Mouse (Mus musculus) kidney, embryonic 14.5 days (tissue): ENCODE results near the gene Fcho2. TPM values are rescaled to one million over a fixed set of nuclear protein-coding genes. Genes with fewer than 3 reads are reported as not detected.

Experiments
- ATAC-seq: fragments of 200-750 bp; cut with Nextera tagmentation; 2 replicates; pipeline ENCODE4 v1.8.0; 2017; ENCODE audit warnings: moderate number of reproducible peaks, mild to moderate bottlenecking, moderate TSS enrichment, moderate library complexity; ENCODE audit not compliant: low FRiP score, low TSS enrichment
- H3K27ac ChIP-seq: fragments of 300-500 bp; sonication (generic); 2 replicates; pipeline ENCODE4 v1.5.1; 2014; ENCODE audit warnings: low read depth, mild to moderate bottlenecking, low read length, moderate library complexity, mixed read lengths
- H3K27me3 ChIP-seq: fragments of 300-500 bp; sonication (generic); 2 replicates; pipeline ENCODE4 v1.6.1; 2014; ENCODE audit warnings: mild to moderate bottlenecking, low read length; ENCODE audit not compliant: control insufficient read depth, insufficient read depth
- H3K36me3 ChIP-seq: fragments of 300-500 bp; sonication (generic); 2 replicates; pipeline ENCODE4 v1.6.1; 2014; ENCODE audit warnings: low read length, mixed read lengths; ENCODE audit not compliant: control insufficient read depth, insufficient read depth
- H3K4me1 ChIP-seq: fragments of 300-500 bp; sonication (generic); 2 replicates; pipeline ENCODE4 v1.6.1; 2014; ENCODE audit warnings: low read length, mixed read lengths; ENCODE audit not compliant: control insufficient read depth, insufficient read depth
- H3K4me2 ChIP-seq: fragments of 300-500 bp; sonication (generic); replicated peaks from 2 replicates; pipeline ENCODE4 v1.6.1; 2014; ENCODE audit warnings: low read depth, mild to moderate bottlenecking, low read length
- H3K4me3 ChIP-seq: fragments of 300-500 bp; sonication (generic); 2 replicates; pipeline ENCODE4 v1.5.1; 2014; ENCODE audit warnings: mild to moderate bottlenecking, low read length
- H3K9ac ChIP-seq: fragments of 300-500 bp; sonication (generic); 2 replicates; pipeline ENCODE4 v1.6.1; 2014; ENCODE audit warnings: low read depth, mild to moderate bottlenecking, low read length, moderate library complexity
- H3K9me3 ChIP-seq: fragments of 300-500 bp; sonication (generic); 2 replicates; pipeline ENCODE4 v1.6.1; 2016; ENCODE audit warnings: low read length; ENCODE audit not compliant: control insufficient read depth
- WGBS: fragments of 180-500 bp; shearing (Covaris S2); extraction: QIAGEN DNeasy Blood & Tissue Kit; methylation state at CpG from one replicate; pipeline ENCODE4 v1.1.7; 2014; 5-methylcytosine and 5-hydroxymethylcytosine counted together
- polyA plus RNA-seq: library from polyadenylated mRNA; unstranded; fragments of >200 nt; fragmentation: Nextera tagmentation; extraction: Ambion mirVana; gene quantifications from 2 replicates; pipeline ENCODE4 v1.2.1, GENCODE M21; 2014

The Fcho2 gene
- polyA plus RNA-seq: 32.4 and 48.4 TPM in 2 replicates

- ATAC-seq: peak; percentile 98
- Histone ChIP-seq H3K9me3 (no peaks in the 10 kb centered on the region), H3K4me2 (peak within 1 kb of the TSS; percentile 49), H3K27ac (peak within 1 kb of the TSS; percentile 98), H3K4me3 (peak within 1 kb of the TSS; percentile 74), H3K9ac (peak within 1 kb of the TSS; percentile 99), H3K27me3 (no peaks in the 10 kb centered on the region), H3K36me3 (no peaks in the 10 kb centered on the region), H3K4me1 (peaks cover 11% of the 10 kb centered on the region; the same call in 1 of the 2 replicates)
- under 1% methylated on average over 61 of the region's 61 CpGs for WGBS
Observed at GRCm38 (mm10) chr13:98815147-98815785, at the start of gene Fcho2. Fcho2 (minus strand) TSS chr13:98815449.

DNA sequence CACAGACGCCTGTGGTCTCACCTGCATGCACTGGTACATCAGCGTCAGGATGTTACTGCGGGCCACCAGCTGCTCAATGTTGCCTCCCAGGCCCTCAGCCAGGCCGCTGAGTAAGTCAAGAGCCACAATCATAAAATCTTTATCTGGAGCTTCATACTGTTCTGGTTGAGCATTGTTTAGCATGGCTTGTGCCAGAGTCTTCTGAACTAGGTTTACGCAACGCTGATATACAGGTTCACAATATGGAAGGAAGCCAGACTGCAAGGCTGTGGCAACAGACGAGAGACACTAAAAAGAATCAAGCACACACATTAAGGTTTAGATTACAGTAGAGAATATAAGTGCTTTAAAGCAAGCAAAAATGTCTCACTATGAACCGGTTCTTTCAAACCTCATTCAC, 40.0 kb upstream of the Fcho2 start:
- H3K9me3 ChIP-seq: no peaks in the 10 kb centered on the region
- no peak overlapping the region for H3K9ac ChIP-seq
- ATAC-seq: no peak
- no peaks in the 10 kb centered on the region for H3K4me1 ChIP-seq
- no peak overlapping the region for H3K4me3 ChIP-seq
- WGBS: 93% methylated on average over 8 of the region's 8 CpGs
- H3K36me3 ChIP-seq: peaks cover 86% of the 10 kb centered on the region
- no peak overlapping the region for H3K4me2 ChIP-seq
- no peaks in the 10 kb centered on the region for H3K27me3 ChIP-seq
- H3K27ac ChIP-seq: no peak overlapping the region

DNA sequence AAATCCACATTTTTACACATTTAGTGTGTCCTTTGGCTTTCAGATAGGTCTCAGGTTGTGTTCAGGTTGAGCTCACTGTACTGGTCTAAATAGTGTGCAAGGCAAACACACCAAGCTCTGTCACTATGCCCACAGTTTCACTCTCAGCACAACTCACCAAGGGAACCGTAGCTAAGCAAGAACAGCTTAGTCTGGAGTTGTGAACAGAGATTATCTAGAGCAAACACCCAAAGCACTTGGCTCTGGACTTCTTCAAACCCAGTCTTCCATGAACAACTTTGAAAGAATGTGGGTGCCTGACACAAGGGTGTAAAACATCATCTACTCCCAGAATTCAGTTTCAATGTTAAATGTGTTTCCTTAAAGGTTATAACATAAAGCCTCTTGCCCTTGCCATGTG, 30.5 kb upstream of the Fcho2 start:
- H3K27me3 ChIP-seq: no peaks in the 10 kb centered on the region
- H3K9ac ChIP-seq: no peak overlapping the region
- H3K27ac ChIP-seq: no peak overlapping the region
- no peak for ATAC-seq
- H3K9me3 ChIP-seq: no peaks in the 10 kb centered on the region
- 100% methylated on average over 1 of the region's 1 CpGs for WGBS
- H3K4me1 ChIP-seq: no peaks in the 10 kb centered on the region
- peaks cover 72% of the 10 kb centered on the region for H3K36me3 ChIP-seq
- H3K4me2 ChIP-seq: no peak overlapping the region
- no peak overlapping the region for H3K4me3 ChIP-seq

- 91% methylated on average over 6 of the region's 6 CpGs for WGBS
Observed at GRCm38 (mm10) chr13:98836423-98837088, 21.3 kb upstream of the Fcho2 start.

GRCm38 (mm10) chr13:98835740-98836139, 20.5 kb upstream of the Fcho2 start:
- H3K4me3 ChIP-seq: no peak overlapping the region
- no peaks in the 10 kb centered on the region for H3K4me1 ChIP-seq
- no peaks in the 10 kb centered on the region for H3K27me3 ChIP-seq
- no peak overlapping the region for H3K9ac ChIP-seq
- H3K9me3 ChIP-seq: no peaks in the 10 kb centered on the region
- H3K27ac ChIP-seq: no peak overlapping the region
- no peak overlapping the region for H3K4me2 ChIP-seq
- H3K36me3 ChIP-seq: peaks cover 18% of the 10 kb centered on the region
- no peak for ATAC-seq
- 88% methylated on average over 5 of the region's 5 CpGs for WGBS

More at GRCm38 (mm10) chr13:98836423-98837088, 21.3 kb upstream of the Fcho2 start:
- Histone ChIP-seq H3K9me3 (no peaks in the 10 kb centered on the region), H3K27me3 (no peaks in the 10 kb centered on the region), H3K4me2 (no peak overlapping the region), H3K4me1 (no peaks in the 10 kb centered on the region), H3K36me3 (peaks cover 25% of the 10 kb centered on the region), H3K9ac (no peak overlapping the region), H3K4me3 (no peak overlapping the region), H3K27ac (no peak overlapping the region)
- ATAC-seq: no peak

DNA sequence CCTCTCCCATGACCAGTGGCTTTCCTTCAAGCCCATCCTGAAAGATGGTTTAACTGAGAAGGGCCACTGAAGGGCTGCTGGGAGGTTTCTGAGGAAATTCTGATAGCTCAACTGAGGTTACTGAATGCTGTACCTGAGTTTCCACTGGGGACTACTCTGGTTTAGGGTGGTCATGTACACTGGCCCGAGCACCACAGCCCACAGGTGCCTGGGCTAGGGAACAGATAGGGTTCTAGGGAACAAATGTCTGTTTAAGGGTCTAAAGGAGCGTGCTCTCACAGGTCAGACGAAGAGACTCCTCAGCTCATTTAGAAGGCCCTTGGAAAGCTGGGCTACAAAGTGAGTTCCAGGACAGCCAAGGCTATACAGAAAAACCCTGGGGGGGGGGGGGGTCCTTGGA, 19.5 kb upstream of the Fcho2 start:
- Histone ChIP-seq H3K9ac (no peak overlapping the region), H3K4me1 (no peaks in the 10 kb centered on the region), H3K27me3 (no peaks in the 10 kb centered on the region), H3K27ac (no peak overlapping the region), H3K4me3 (no peak overlapping the region), H3K4me2 (no peak overlapping the region), H3K9me3 (no peaks in the 10 kb centered on the region), H3K36me3 (peaks cover 9% of the 10 kb centered on the region)
- WGBS: 84% methylated on average over 3 of the region's 3 CpGs
- peak; percentile 24; the same call in 1 of the 2 replicates for ATAC-seq

GRCm38 (mm10) chr13:98834199-98834598, 18.9 kb upstream of the Fcho2 start:
- H3K9me3 ChIP-seq: no peaks in the 10 kb centered on the region
- H3K27me3 ChIP-seq: no peaks in the 10 kb centered on the region
- peaks cover 5% of the 10 kb centered on the region; the same call in 1 of the 2 replicates for H3K36me3 ChIP-seq
- H3K4me2 ChIP-seq: no peak overlapping the region
- WGBS: 33% methylated on average over 1 of the region's 1 CpGs
- no peak for ATAC-seq
- H3K9ac ChIP-seq: no peak overlapping the region
- H3K4me3 ChIP-seq: no peak overlapping the region
- H3K4me1 ChIP-seq: no peaks in the 10 kb centered on the region
- H3K27ac ChIP-seq: no peak overlapping the region

- H3K4me2 ChIP-seq: no peak overlapping the region
- no peak overlapping the region for H3K27ac ChIP-seq
- H3K4me3 ChIP-seq: no peak overlapping the region
- ATAC-seq: no peak
- H3K27me3 ChIP-seq: no peaks in the 10 kb centered on the region
- H3K9ac ChIP-seq: no peak overlapping the region
- H3K36me3 ChIP-seq: no peaks in the 10 kb centered on the region
- H3K9me3 ChIP-seq: no peaks in the 10 kb centered on the region
- no peaks in the 10 kb centered on the region for H3K4me1 ChIP-seq
- 78% methylated on average over 10 of the region's 10 CpGs for WGBS
Observed at GRCm38 (mm10) chr13:98832451-98833450, 17.5 kb upstream of the Fcho2 start.
